Mouse (Mus musculus) brain, embryonic 14.5 days (tissue): Measurements from ENCODE around the gene Gm12800. TPM values are rescaled to one million over a fixed set of nuclear protein-coding genes. Genes with fewer than 3 reads are reported as not detected.
"Not testable (repeated sequence)": the region's sequence is repeated elsewhere in the genome, so short reads cannot be mapped to it uniquely, and the experiment has no call there.

Experiments
- DNase-seq: peaks from one replicate; pipeline ENCODE4 v3.0.0-alpha.2; 2011; ENCODE audit warnings: low read depth
- CTCF ChIP-seq: fragments of 200-500 bp; IDR thresholded peaks from 2 replicates; pipeline ENCODE4 v1.5.1; 2012; ENCODE audit warnings: inconsistent platforms, mild to moderate bottlenecking, moderate library complexity, borderline replicate concordance; ENCODE audit not compliant: insufficient read depth, insufficient read length; ENCODE audit errors: extremely low read depth
- POLR2A ChIP-seq: fragments of 200-500 bp; IDR thresholded peaks from 2 replicates; pipeline ENCODE4 v1.6.1; 2012; ENCODE audit warnings: mild to moderate bottlenecking, inconsistent platforms, borderline replicate concordance; ENCODE audit not compliant: poor library complexity, insufficient read depth, insufficient read length, severe bottlenecking; ENCODE audit errors: extremely low read depth
- polyA plus RNA-seq: library from polyadenylated mRNA; depleted of rRNA; stranded (reverse); fragments of >200 nt; gene quantifications from 2 replicates; pipeline ENCODE4 v1.2.3, GENCODE M21; 2012; rRNA removed

The Gm12800 gene
- not detected in 2 replicates for polyA plus RNA-seq

GRCm38 (mm10) chr4:101908821-101909220, at the start of gene Gm12800:
TSS of gene Gm12800 (plus strand) at chr4:101909121.
- not testable (repeated sequence) for DNase-seq

GRCm38 (mm10) chr4:101860873-101861272, 48.0 kb upstream of the Gm12800 start:
- DNase-seq: peak; percentile 47
- TF ChIP-seq POLR2A (no peak), CTCF (peak; percentile 21; the same call in 1 of the 2 replicates)

DNA sequence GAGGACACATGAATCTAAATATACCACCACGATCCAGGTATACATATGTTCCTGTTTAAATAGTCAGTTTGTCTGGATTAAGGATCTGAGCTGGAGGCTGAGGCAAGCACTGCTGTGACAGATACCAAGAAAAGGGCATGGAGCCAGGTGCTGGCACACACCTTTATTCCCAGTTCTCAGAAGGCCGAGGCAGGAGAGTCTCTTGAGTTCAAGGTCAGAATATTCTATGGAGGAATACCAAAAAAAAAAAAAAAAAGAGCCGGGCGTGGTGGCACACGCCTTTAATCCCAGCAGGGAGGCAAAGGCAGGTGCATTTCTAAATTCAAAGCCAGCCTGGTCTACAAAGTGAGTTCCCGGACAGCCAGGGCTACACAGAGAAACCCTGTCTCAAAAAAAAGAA, 46.6 kb upstream of the Gm12800 start:
- no peak for DNase-seq
- TF ChIP-seq POLR2A (no peak), CTCF (no peak)

- DNase-seq: not testable (repeated sequence)
These were observed 36.9 kb upstream of the Gm12800 start for GRCm38 (mm10) chr4:101872031-101872430.

DNA sequence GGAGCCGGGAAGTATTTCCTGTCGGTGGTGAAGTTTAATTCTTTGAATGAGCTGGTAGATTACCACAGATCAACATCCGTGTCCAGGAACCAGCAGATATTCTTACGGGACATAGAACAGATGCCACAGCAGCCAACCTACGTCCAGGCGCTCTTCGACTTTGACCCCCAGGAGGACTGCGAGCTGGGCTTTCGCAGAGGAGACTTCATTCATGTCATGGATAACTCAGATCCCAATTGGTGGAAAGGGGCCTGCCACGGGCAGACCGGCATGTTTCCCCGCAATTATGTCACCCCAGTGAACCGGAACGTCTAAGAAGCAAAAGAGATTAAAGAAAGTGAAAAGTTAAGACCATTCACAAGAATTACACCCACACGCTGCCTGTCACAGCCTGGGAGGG, 33.2 kb upstream of the Gm12800 start:
- DNase-seq: not testable (repeated sequence)

- DNase-seq: no peak
- TF ChIP-seq CTCF (no peak), POLR2A (no peak)
These were observed 25.3 kb upstream of the Gm12800 start for GRCm38 (mm10) chr4:101883641-101884040.

DNA sequence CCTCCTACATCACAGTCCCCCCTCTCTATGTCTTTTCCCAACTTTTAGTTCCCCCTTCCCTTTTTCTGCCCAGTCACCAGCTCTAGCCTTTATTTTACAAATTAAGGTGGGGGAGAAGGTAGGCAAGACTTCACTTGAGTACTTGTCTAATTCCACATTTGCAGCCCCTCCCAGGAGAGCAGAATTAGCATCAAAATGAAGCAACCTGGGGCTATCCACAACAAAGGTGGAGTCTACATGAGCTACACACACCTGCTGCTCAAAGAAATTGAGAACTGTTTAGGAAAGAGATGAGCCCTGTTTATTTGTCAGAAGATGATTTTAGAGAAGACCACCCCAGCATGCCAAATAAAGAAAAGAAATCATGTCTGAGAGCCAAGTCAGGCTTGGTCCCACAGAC, 19.5 kb upstream of the Gm12800 start:
- TF ChIP-seq POLR2A (no peak), CTCF (no peak)
- no peak for DNase-seq

- TF ChIP-seq CTCF (no peak), POLR2A (no peak)
- DNase-seq: no peak
These were observed 15.1 kb upstream of the Gm12800 start, which contains the start of gene C130073F10Rik for GRCm38 (mm10) chr4:101893656-101894420. TSS of gene C130073F10Rik (minus strand) at chr4:101893789.

- not testable (repeated sequence) for DNase-seq
These were observed 31.2 kb downstream of the Gm12800 start, which contains the start of gene Gm12794 for GRCm38 (mm10) chr4:101940107-101940506. TSS of gene Gm12794 (plus strand) at chr4:101940407.

Other genes starting within 250 kb of the Gm12800 start
- 1.7 and 3.5 TPM in 2 replicates for gene Lepr, start 191.7 kb upstream of the Gm12800 start, polyA plus RNA-seq
- not detected in 2 replicates for gene B020004J07Rik, start 65.1 kb upstream of the Gm12800 start, polyA plus RNA-seq
- gene C130073F10Rik, start 15.3 kb upstream of the Gm12800 start, polyA plus RNA-seq: not detected in 2 replicates
- gene Gm12794, start 31.3 kb downstream of the Gm12800 start, polyA plus RNA-seq: not detected in 2 replicates
- gene Gm12790, start 71.9 kb downstream of the Gm12800 start, polyA plus RNA-seq: not detected in 2 replicates
- not detected in 2 replicates for gene Gm12789, start 77.5 kb downstream of the Gm12800 start, polyA plus RNA-seq
- gene Pde4b, start 178.4 kb downstream of the Gm12800 start, polyA plus RNA-seq: 26.7 and 35.0 TPM in 2 replicates